8 mouse cellular contexts compared by ENCODE assay signal in genomic region chr17:24169317-24170065, GRCm38 (mm10). TPM values are rescaled to one million over a fixed set of nuclear protein-coding genes. Genes with fewer than 3 reads are reported as not detected.
DNase-seq lines count a peak whose midpoint lies in the region; ATAC-seq lines count a peak whose summit lies in the region.

TSS of gene Atp6v0c (minus strand) at chr17:24169702.

- under 1% methylated on average over 58 of the region's 58 CpGs for WGBS in hindbrain, embryonic 12.5 days

- peak; percentile 97 for DNase-seq in Muller cell, postnatal 12 days (ENCODE audit: inconsistent ontology term)
- DNase-seq in cerebellum, adult 9-11 months, result peak; percentile 97
- DNase-seq in frontal cortex, postnatal 10 days (ENCODE audit: low spot score in 2 of 2), result peak; percentile 90 to 92
- DNase-seq in layer of hippocampus, postnatal 14 days (ENCODE audit: low spot score in 2 of 2), result peak; percentile 96 to 99
- peak; percentile 96 for DNase-seq in lung, postnatal 14 days
- DNase-seq in retina, adult 2 months (ENCODE audit: low read depth, low spot score), result peak; percentile 88
- peak; percentile 94 for DNase-seq in thymus, postnatal 36 days

- H3K4me1 ChIP-seq in hindbrain, embryonic 12.5 days, result peaks cover 20% of the 10 kb centered on the region

- H3K4me3 ChIP-seq in hindbrain, embryonic 12.5 days, result peak within 1 kb of the TSS; percentile 95

- H3K9me3 ChIP-seq in hindbrain, embryonic 12.5 days (replicated peaks), result no peaks in the 10 kb centered on the region

- H3K27ac ChIP-seq in hindbrain, embryonic 12.5 days, result peak within 1 kb of the TSS; percentile 95

- peaks cover 13% of the 10 kb centered on the region; the same call in 1 of the 2 replicates for H3K36me3 ChIP-seq in hindbrain, embryonic 12.5 days

- ATAC-seq in hindbrain, embryonic 12.5 days (ENCODE audit: low FRiP score), result peak; percentile 89

- H3K27me3 ChIP-seq in hindbrain, embryonic 12.5 days, result peaks cover 5% of the 10 kb centered on the region; the same call in 1 of the 2 replicates

- H3K4me2 ChIP-seq in hindbrain, embryonic 12.5 days (replicated peaks), result peak within 1 kb of the TSS; percentile 87

- H3K9ac ChIP-seq in hindbrain, embryonic 12.5 days, result peak within 1 kb of the TSS; percentile 91

RNA-seq across cellular contexts. Expression of gene Atp6v0c, which starts in this region (rescaled TPM):
- 558 and 595 TPM in 2 replicates for polyA plus RNA-seq in hindbrain, embryonic 12.5 days (2016; fragmentation: Nextera tagmentation; extraction: Ambion mirVana)
- total RNA-seq in layer of hippocampus, postnatal 14 days (2021), result 1,000 to 10,000 TPM; 1,388 to 1,424 TPM

Comparison
In these comparisons a context has a peak if more than half of its experiments do, and no peak if none do; other contexts are left out.
1. Peak in every context shown above with its lines: DNase-seq, ATAC-seq, H3K4me3 ChIP-seq and H3K27ac ChIP-seq.